Mouse (Mus musculus) MEL (cell line): ENCODE data around the gene Frmd4a. TPM values are rescaled to one million over a fixed set of nuclear protein-coding genes. Genes with fewer than 3 reads are reported as not detected.

ENCODE experiments used
- DNase-seq: peaks from one replicate; pipeline ENCODE4 v3.0.0; 2011; ENCODE audit warnings: low read depth, low spot score
- H3K27ac ChIP-seq: 2 replicates; pipeline ENCODE4 v1.5.1; 2012; ENCODE audit warnings: low read depth, mild to moderate bottlenecking, control low read depth, low read length, moderate library complexity; ENCODE audit not compliant: control insufficient read depth
- H3K27me3 ChIP-seq, 2 experiments: fragments of 150-350 bp in 1 of 2; sonication (generic) in 1 of 2; 2 replicates each; pipeline ENCODE4 v1.6.1; 2012; ENCODE audit warnings: low read length in 2 of 2, mild to moderate bottlenecking in 2 of 2, improper control_type of control experiment in 1 of 2, moderate library complexity in 1 of 2; ENCODE audit not compliant: insufficient read depth in 2 of 2, control insufficient read depth in 1 of 2
- H3K36me3 ChIP-seq, 2 experiments: 2 replicates each; pipeline ENCODE4 v1.6.1; 2012 to 2014; ENCODE audit warnings: low read length in 2 of 2, improper control_type of control experiment in 1 of 2, inconsistent platforms in 1 of 2, mild to moderate bottlenecking in 1 of 2; ENCODE audit not compliant: insufficient read depth in 2 of 2, control insufficient read depth in 1 of 2
- H3K4me1 ChIP-seq, 2 experiments: fragments of 150-350 bp in 1 of 2; sonication (generic) in 1 of 2; 2 replicates each; pipeline ENCODE4 v1.6.1; 2012; ENCODE audit warnings: low read length in 2 of 2, improper control_type of control experiment in 1 of 2, mild to moderate bottlenecking in 1 of 2; ENCODE audit not compliant: insufficient read depth in 2 of 2, control insufficient read depth in 1 of 2
- H3K4me3 ChIP-seq, 2 experiments: fragments of 150-350 bp in 1 of 2; sonication (generic) in 1 of 2; 2 replicates each; pipeline ENCODE4 v1.5.1; 2012; ENCODE audit warnings: low read depth in 2 of 2, low read length in 2 of 2, mild to moderate bottlenecking in 2 of 2, moderate library complexity in 2 of 2, control low read depth in 1 of 2, improper control_type of control experiment in 1 of 2; ENCODE audit not compliant: control insufficient read depth in 1 of 2, insufficient read depth in 1 of 2
- H3K79me2 ChIP-seq: 2 replicates; pipeline ENCODE4 v1.6.1; 2012; ENCODE audit warnings: mild to moderate bottlenecking, low read length, moderate library complexity; ENCODE audit not compliant: control insufficient read depth, poor library complexity, insufficient read depth
- H3K9ac ChIP-seq: 2 replicates; pipeline ENCODE4 v1.6.1; 2012; ENCODE audit warnings: low read depth, mild to moderate bottlenecking, control low read depth, low read length, moderate library complexity; ENCODE audit not compliant: control insufficient read depth, poor library complexity, severe bottlenecking
- H3K9me3 ChIP-seq: fragments of 150-350 bp; sonication (generic); replicated peaks from 2 replicates; pipeline ENCODE4 v1.6.1; 2012; ENCODE audit warnings: mild to moderate bottlenecking, low read length, improper control_type of control experiment, moderate library complexity; ENCODE audit not compliant: insufficient read depth
- BHLHE40 ChIP-seq: IDR thresholded peaks from 2 replicates; pipeline ENCODE4 v1.6.1; 2012; ENCODE audit warnings: low read depth, mild to moderate bottlenecking, inconsistent platforms, low read length, improper control_type of control experiment, borderline replicate concordance
- CHD2 ChIP-seq: IDR thresholded peaks from 2 replicates; pipeline ENCODE4 v1.6.1; 2011; ENCODE audit warnings: low read length, improper control_type of control experiment
- E2F4 ChIP-seq: IDR thresholded peaks from 2 replicates; pipeline ENCODE4 v1.6.1; 2011; ENCODE audit warnings: low read depth, low read length, improper control_type of control experiment, borderline replicate concordance
- ELF1 ChIP-seq: IDR thresholded peaks from 2 replicates; pipeline ENCODE4 v1.6.1; 2014; ENCODE audit warnings: low read depth, mild to moderate bottlenecking, inconsistent platforms, low read length, improper control_type of control experiment, moderate library complexity
- ETS1 ChIP-seq: IDR thresholded peaks from 2 replicates; pipeline ENCODE4 v1.6.1; 2012; ENCODE audit warnings: low read depth, mild to moderate bottlenecking, inconsistent platforms, low read length, improper control_type of control experiment, moderate library complexity
- GATA1 ChIP-seq: IDR thresholded peaks from 2 replicates; pipeline ENCODE4 v1.6.1; 2011; ENCODE audit warnings: low read depth, low read length, improper control_type of control experiment
- HCFC1 ChIP-seq: IDR thresholded peaks from 2 replicates; pipeline ENCODE4 v1.6.1; 2012; ENCODE audit warnings: low read depth, mild to moderate bottlenecking, inconsistent platforms, low read length, improper control_type of control experiment, moderate library complexity
- JUND ChIP-seq: IDR thresholded peaks from 2 replicates; pipeline ENCODE4 v1.6.1; 2011; ENCODE audit warnings: low read depth, mild to moderate bottlenecking, improper control_type of control experiment, low read length
- KAT2A ChIP-seq: conservative IDR thresholded peaks from 2 replicates; pipeline ENCODE4 v1.6.1; 2012; ENCODE audit warnings: low read depth, low read length, improper control_type of control experiment, inconsistent platforms
- MAX ChIP-seq: IDR thresholded peaks from 2 replicates; pipeline ENCODE4 v1.6.1; 2011; ENCODE audit warnings: low read length, improper control_type of control experiment
- POLR2A ChIP-seq, 2 experiments: IDR thresholded peaks; 2 replicates each; pipeline ENCODE4 v1.6.1; 2011 to 2012; ENCODE audit warnings: low read length in 2 of 2, mild to moderate bottlenecking in 2 of 2, control low read depth in 1 of 2, improper control_type of control experiment in 1 of 2, low read depth in 1 of 2, moderate library complexity in 1 of 2; ENCODE audit not compliant: control insufficient read depth in 1 of 2, insufficient read depth in 1 of 2, poor library complexity in 1 of 2
- RAD21 ChIP-seq: IDR thresholded peaks from 2 replicates; pipeline ENCODE4 v1.6.1; 2011; ENCODE audit warnings: mild to moderate bottlenecking, low read depth, low read length, improper control_type of control experiment
- RCOR1 ChIP-seq: IDR thresholded peaks from 2 replicates; pipeline ENCODE4 v1.6.1; 2012; ENCODE audit warnings: low read depth, mild to moderate bottlenecking, inconsistent platforms, low read length, improper control_type of control experiment
- TAL1 ChIP-seq: IDR thresholded peaks from 2 replicates; pipeline ENCODE4 v1.6.1; 2012; ENCODE audit warnings: mild to moderate bottlenecking, inconsistent platforms, low read length, moderate library complexity, mixed read lengths
- TCF12 ChIP-seq: IDR thresholded peaks from 2 replicates; pipeline ENCODE4 v1.6.1; 2014; ENCODE audit warnings: low read depth, mild to moderate bottlenecking, inconsistent platforms, low read length, improper control_type of control experiment, moderate library complexity
- UBTF ChIP-seq: IDR thresholded peaks from 2 replicates; pipeline ENCODE4 v1.6.1; 2012; ENCODE audit warnings: low read depth, mild to moderate bottlenecking, inconsistent platforms, low read length, improper control_type of control experiment, moderate library complexity, borderline replicate concordance; ENCODE audit not compliant: insufficient read depth
- USF1 ChIP-seq: IDR thresholded peaks from 2 replicates; pipeline ENCODE4 v1.6.1; 2014; ENCODE audit warnings: low read depth, mild to moderate bottlenecking, inconsistent platforms, low read length, improper control_type of control experiment, moderate library complexity
- USF2 ChIP-seq, 2 experiments: IDR thresholded peaks; 2 replicates each; pipeline ENCODE4 v1.6.1; 2011 to 2012; ENCODE audit warnings: improper control_type of control experiment in 2 of 2, low read length in 2 of 2, borderline replicate concordance in 1 of 2, inconsistent platforms in 1 of 2, low read depth in 1 of 2, mild to moderate bottlenecking in 1 of 2; ENCODE audit not compliant: insufficient read depth in 1 of 2
- ZC3H11A ChIP-seq: IDR thresholded peaks from 2 replicates; pipeline ENCODE4 v1.6.1; 2012; ENCODE audit warnings: low read depth, mild to moderate bottlenecking, inconsistent platforms, low read length, improper control_type of control experiment
- ZKSCAN1 ChIP-seq: IDR thresholded peaks from 2 replicates; pipeline ENCODE4 v1.6.1; 2012; ENCODE audit warnings: low read depth, mild to moderate bottlenecking, inconsistent platforms, low read length, improper control_type of control experiment, moderate library complexity
- polyA plus RNA-seq, 2 experiments: library from polyadenylated mRNA; stranded (reverse) in 1 of 2; unstranded in 1 of 2; fragments of >175 nt in 1 of 2; fragments of >200 nt in 1 of 2; gene quantifications; 2 replicates each; pipeline versions ENCODE4 v1.2.1 to v1.2.4; 2012; ENCODE audit warnings: low replicate concordance in 2 of 2, low read depth in 1 of 2; ENCODE audit not compliant: insufficient read length in 2 of 2, insufficient read depth in 1 of 2, missing spikeins in 1 of 2
- total RNA-seq: library from RNA; depleted of rRNA; stranded (reverse); fragments of 300-350 nt; gene quantifications from 2 replicates; pipeline ENCODE4 v1.2.3, GENCODE M21; 2012

Gene Frmd4a
- total and polyA plus RNA-seq, 3 experiments = 6.4 to 14.4 TPM; not detected in 1

GRCm38 (mm10) chr2:4480180-4480579, 462.7 kb downstream of the Frmd4a start:
- TF ChIP-seq RAD21 (no peak), KAT2A (no peak), UBTF (no peak), E2F4 (no peak), TAL1 (no peak), HCFC1 (no peak)
- Histone ChIP-seq H3K9me3 (no peaks in the 10 kb centered on the region), H3K27ac (no peak overlapping the region), H3K79me2 (no peaks in the 10 kb centered on the region), H3K4me3 (no peak overlapping the region), H3K9ac (no peak overlapping the region), H3K36me3 (no peaks in the 10 kb centered on the region), H3K4me1 (no peaks in the 10 kb centered on the region), H3K27me3 (peaks cover 0 to 2% of the 10 kb centered on the region in 2 experiments; a peak in 1 of 4 replicates)
- DNase-seq = no peak

- Histone ChIP-seq H3K79me2 (no peaks in the 10 kb centered on the region), H3K27ac (no peak overlapping the region), H3K9ac (no peak overlapping the region), H3K4me1 (no peaks in the 10 kb centered on the region), H3K27me3 (peaks cover 0 to 4% of the 10 kb centered on the region in 2 experiments; a peak in 2 of 4 replicates), H3K9me3 (no peaks in the 10 kb centered on the region), H3K36me3 (no peaks in the 10 kb centered on the region), H3K4me3 (no peak overlapping the region)
- TF ChIP-seq USF1 (no peak), RAD21 (no peak), KAT2A (no peak), USF2 (IDR thresholded peaks at IDR 0.05; ENCODE audit: borderline replicate concordance in 1 of 2, insufficient read depth in 1 of 2, low read depth in 1 of 2, low read length in 2 of 2) (no peak), TCF12 (no peak), ETS1 (no peak), BHLHE40 (no peak), ZKSCAN1 (no peak), RCOR1 (no peak), ELF1 (no peak), GATA1 (no peak), POLR2A (IDR thresholded peaks at IDR 0.05; ENCODE audit: control insufficient read depth in 1 of 2, insufficient read depth in 1 of 2, low read depth in 1 of 2, low read length in 2 of 2, poor library complexity in 1 of 2) (no peak), CHD2 (no peak), MAX (no peak), ZC3H11A (no peak), JUND (no peak)
- no peak for DNase-seq
Measured at GRCm38 (mm10) chr2:4481154-4481553, 463.6 kb downstream of the Frmd4a start.
